Comparison of ENCODE assay signal across 13 mouse cellular contexts in the genomic region with DNA sequence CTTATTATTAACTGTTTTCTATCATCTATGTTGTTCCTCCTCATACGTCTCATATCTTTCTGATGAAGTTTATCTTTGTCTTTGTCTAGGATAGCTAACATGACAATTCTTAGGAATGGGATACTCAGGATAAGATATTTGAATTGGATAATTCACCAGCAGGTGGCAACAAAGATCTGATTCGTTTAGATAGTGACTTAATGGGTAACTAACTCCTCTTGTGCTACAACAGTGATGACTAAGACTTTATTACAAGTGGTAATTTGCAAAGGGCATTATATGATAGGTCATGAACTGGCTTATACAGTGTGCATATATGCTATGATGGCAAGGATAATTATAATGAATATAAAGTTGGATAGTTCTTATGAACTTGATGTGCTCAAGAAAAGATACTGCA.
A peak's percentile ranks its signal among the peaks of the same experiment; 100 is the strongest.
DNase-seq lines count a peak whose midpoint lies in the region; ATAC-seq and TF ChIP-seq lines count a peak whose summit lies in the region.
"Had no signal": no experiment of that assay in that cellular context is flagged by ENCODE, and none has a peak within 500 bp of the region (broad histone marks: within the 10 kb centered on the region; RNA-seq: fewer than 3 reads in every experiment).

No protein-coding gene starts in this region.

- no peaks in the 10 kb centered on the region for H3K9me3 ChIP-seq in intestine, postnatal 0 days (ENCODE audit: control insufficient read depth)
- H3K9me3 ChIP-seq in intestine, embryonic 16.5 days (ENCODE audit: control insufficient read depth, low read length) = no peaks in the 10 kb centered on the region
- no peaks in the 10 kb centered on the region for H3K9me3 ChIP-seq in midbrain, embryonic 14.5 days (ENCODE audit: control insufficient read depth, low read length)
- H3K9me3 ChIP-seq in midbrain, embryonic 16.5 days (replicated peaks; ENCODE audit: control insufficient read depth, low read length, poor library complexity, severe bottlenecking) = no peaks in the 10 kb centered on the region

- H3K4me3 ChIP-seq in intestine, postnatal 0 days (ENCODE audit: low read depth, low read length) = no peak overlapping the region
- H3K4me3 ChIP-seq in intestine, embryonic 16.5 days (ENCODE audit: low read length) = no peak overlapping the region
- H3K4me3 ChIP-seq in midbrain, embryonic 14.5 days (replicated peaks; ENCODE audit: low read depth, low read length) = no peak overlapping the region
- no peak overlapping the region for H3K4me3 ChIP-seq in midbrain, embryonic 16.5 days (ENCODE audit: low read depth, low read length)

- WGBS in intestine, postnatal 0 days = 60% methylated on average over 2 of the region's 2 CpGs
- whole genome bisulfite sequencing in intestine, embryonic 16.5 days = 56% methylated on average over 2 of the region's 2 CpGs
- 64% methylated on average over 2 of the region's 2 CpGs for WGBS in midbrain, embryonic 14.5 days
- WGBS in midbrain, embryonic 16.5 days = 64% methylated on average over 2 of the region's 2 CpGs

- no peaks in the 10 kb centered on the region for H3K36me3 ChIP-seq in intestine, postnatal 0 days (ENCODE audit: control insufficient read depth, insufficient read depth)
- H3K36me3 ChIP-seq in intestine, embryonic 16.5 days (ENCODE audit: control insufficient read depth, insufficient read depth, low read length) = no peaks in the 10 kb centered on the region
- H3K36me3 ChIP-seq in midbrain, embryonic 14.5 days (ENCODE audit: control insufficient read depth, insufficient read depth, low read length) = no peaks in the 10 kb centered on the region
- H3K36me3 ChIP-seq in midbrain, embryonic 16.5 days (ENCODE audit: control insufficient read depth, insufficient read depth, low read length) = no peaks in the 10 kb centered on the region

- no peak for ATAC-seq in intestine, postnatal 0 days
- ATAC-seq in intestine, embryonic 16.5 days = no peak
- no peak for ATAC-seq in midbrain, embryonic 14.5 days (ENCODE audit: low FRiP score, low TSS enrichment)
- no peak for ATAC-seq in midbrain, embryonic 16.5 days

- no peak overlapping the region for H3K4me2 ChIP-seq in intestine, postnatal 0 days (replicated peaks; ENCODE audit: low read depth)
- H3K4me2 ChIP-seq in intestine, embryonic 16.5 days (ENCODE audit: low read depth, low read length) = no peak overlapping the region
- H3K4me2 ChIP-seq in midbrain, embryonic 14.5 days (ENCODE audit: low read length) = no peak overlapping the region
- no peak overlapping the region for H3K4me2 ChIP-seq in midbrain, embryonic 16.5 days (ENCODE audit: low read length)

- no peaks in the 10 kb centered on the region for H3K27me3 ChIP-seq in intestine, postnatal 0 days (replicated peaks; ENCODE audit: control insufficient read depth, insufficient read depth, low read length)
- H3K27me3 ChIP-seq in intestine, embryonic 16.5 days (replicated peaks; ENCODE audit: control insufficient read depth, insufficient read depth, low read length) = no peaks in the 10 kb centered on the region
- no peaks in the 10 kb centered on the region for H3K27me3 ChIP-seq in midbrain, embryonic 14.5 days (ENCODE audit: control insufficient read depth, insufficient read depth, low read length)
- H3K27me3 ChIP-seq in midbrain, embryonic 16.5 days (ENCODE audit: control insufficient read depth, insufficient read depth, low read depth, low read length) = no peaks in the 10 kb centered on the region

- no peak overlapping the region for H3K27ac ChIP-seq in intestine, postnatal 0 days (ENCODE audit: low read depth, low read length)
- no peak overlapping the region for H3K27ac ChIP-seq in intestine, embryonic 16.5 days (ENCODE audit: low read length)
- H3K27ac ChIP-seq in midbrain, embryonic 14.5 days (replicated peaks; ENCODE audit: low read depth, low read length) = no peak overlapping the region
- no peak overlapping the region for H3K27ac ChIP-seq in midbrain, embryonic 16.5 days (ENCODE audit: low read length)
- H3K27ac ChIP-seq: liver, embryonic 14.5 days; macrophage had no signal

- 0 out of 2 replicates have a peak, but pooled peaks have one; percentile 27 for TF ChIP-seq CTCF in intestine, postnatal 0 days (IDR thresholded peaks at IDR 0.05; ENCODE audit: low read depth)

- peak; percentile 71 for DNase-seq in midbrain, embryonic 14.5 days
- DNase-seq in adipocyte (ENCODE audit: low spot score) = peak; percentile 19
- peak; percentile 10 for DNase-seq in retina, postnatal 1 day
- DNase-seq in thymus, postnatal 0 days (ENCODE audit: low spot score) = no peak
- DNase-seq in right cerebral cortex, adult 18-20 months = no peak
- DNase-seq: heart, adult 11 months; kidney, postnatal 10 days; thymus, adult 2 months had no signal

- no peak overlapping the region for H3K9ac ChIP-seq in intestine, postnatal 0 days (ENCODE audit: low read depth, low read length)
- H3K9ac ChIP-seq in intestine, embryonic 16.5 days (ENCODE audit: low read depth, low read length) = no peak overlapping the region
- no peak overlapping the region for H3K9ac ChIP-seq in midbrain, embryonic 14.5 days (replicated peaks; ENCODE audit: low read length)
- H3K9ac ChIP-seq in midbrain, embryonic 16.5 days (ENCODE audit: low read depth, low read length) = no peak overlapping the region
- H3K9ac ChIP-seq: liver, embryonic 14.5 days had no signal

- H3K4me1 ChIP-seq in intestine, postnatal 0 days (replicated peaks; ENCODE audit: control insufficient read depth, insufficient read depth, low read length) = no peaks in the 10 kb centered on the region
- H3K4me1 ChIP-seq in intestine, embryonic 16.5 days (ENCODE audit: control insufficient read depth, insufficient read depth, low read length) = no peaks in the 10 kb centered on the region
- no peaks in the 10 kb centered on the region for H3K4me1 ChIP-seq in midbrain, embryonic 14.5 days (ENCODE audit: control insufficient read depth, insufficient read depth, low read length)
- no peaks in the 10 kb centered on the region for H3K4me1 ChIP-seq in midbrain, embryonic 16.5 days (ENCODE audit: control insufficient read depth, insufficient read depth, low read length)

Comparison
In these comparisons a context has a peak if more than half of its experiments do, and no peak if none do; other contexts are left out.
1. DNase-seq: peak in midbrain, embryonic 14.5 days (single experiment), adipocyte (single experiment) and retina, postnatal 1 day (single experiment); none in thymus, postnatal 0 days (single experiment) and right cerebral cortex, adult 18-20 months (single experiment).